Mouse (Mus musculus): Measurements from ENCODE around the gene Rasgrp2. TPM values are rescaled to one million over a fixed set of nuclear protein-coding genes. Genes with fewer than 3 reads are reported as not detected.

The Rasgrp2 gene
- total RNA-seq, 1 experiment = 81.7 TPM

DNA sequence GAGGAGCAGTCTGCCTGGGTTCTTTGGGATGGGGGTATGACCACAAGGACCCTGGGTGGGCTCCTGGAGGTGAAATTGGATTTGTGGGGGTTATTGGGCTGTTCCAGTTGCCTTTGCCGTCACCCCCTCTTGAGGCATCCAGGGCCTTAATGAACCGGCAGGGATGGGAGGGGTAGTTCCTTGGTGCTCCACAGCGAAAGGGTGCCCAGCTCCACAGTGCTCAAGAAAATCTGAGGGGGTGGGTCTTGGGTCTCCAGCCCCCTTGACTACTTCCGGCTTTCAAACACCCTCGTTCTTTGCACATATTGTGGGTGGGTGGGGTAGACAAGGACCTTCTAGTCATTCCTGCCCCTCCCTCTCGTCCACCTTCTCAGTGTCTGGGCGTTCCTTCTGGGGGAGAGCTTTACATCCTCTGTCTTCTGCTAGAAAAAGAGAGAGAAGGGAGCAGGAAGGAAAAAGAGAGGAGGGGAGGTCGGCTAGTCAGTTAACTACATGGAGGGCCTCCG, 20.7 kb downstream of the Rasgrp2 start:
- Histone ChIP-seq H3K27ac (ENCODE audit: insufficient read depth, low read depth, low read length, poor library complexity, severe bottlenecking) (no peak overlapping the region), H3K9me3 (ENCODE audit: control insufficient read depth, insufficient read depth, low read depth, low read length) (no peaks in the 10 kb centered on the region), H3K4me1 (ENCODE audit: control insufficient read depth in 2 of 2, insufficient read depth in 2 of 2, low read length in 2 of 2, poor library complexity in 1 of 2) (peaks cover 7 to 32% of the 10 kb centered on the region in 2 experiments; a peak in 3 of 4 replicates), H3K9ac (ENCODE audit: insufficient read depth, low read depth, low read length, poor library complexity, severe bottlenecking) (no peak overlapping the region), H3K4me3 (ENCODE audit: insufficient read depth in 1 of 2, low read depth in 1 of 2, low read length in 2 of 2, poor library complexity in 1 of 2, severe bottlenecking in 1 of 2) (no peak overlapping the region), H3K36me3 (ENCODE audit: control insufficient read depth, insufficient read depth, low read length, poor library complexity, severe bottlenecking) (no peaks in the 10 kb centered on the region; the same call in 1 of the 2 replicates)
- in situ Hi-C loops (cut with MboI; ENCODE audit: low sequenced_read_pairs in 2 of 2, unreplicated experiment in 2 of 2) = no loop called here
- no peak for DNase-seq (ENCODE audit: low read depth, low spot score)
- TF ChIP-seq CHD2 (IDR thresholded peaks at IDR 0.05; ENCODE audit: low read depth, low read length) (no peak), ZC3H11A (IDR thresholded peaks at IDR 0.05; ENCODE audit: borderline replicate concordance, low read depth, low read length) (no peak), MAFK (IDR thresholded peaks at IDR 0.05; ENCODE audit: insufficient read depth, low read depth, low read length) (no peak), HCFC1 (IDR thresholded peaks at IDR 0.05; ENCODE audit: borderline replicate concordance, insufficient read depth, low read length) (no peak), ZNF384 (IDR thresholded peaks at IDR 0.05; ENCODE audit: low read depth, low read length) (no peak)

DNA sequence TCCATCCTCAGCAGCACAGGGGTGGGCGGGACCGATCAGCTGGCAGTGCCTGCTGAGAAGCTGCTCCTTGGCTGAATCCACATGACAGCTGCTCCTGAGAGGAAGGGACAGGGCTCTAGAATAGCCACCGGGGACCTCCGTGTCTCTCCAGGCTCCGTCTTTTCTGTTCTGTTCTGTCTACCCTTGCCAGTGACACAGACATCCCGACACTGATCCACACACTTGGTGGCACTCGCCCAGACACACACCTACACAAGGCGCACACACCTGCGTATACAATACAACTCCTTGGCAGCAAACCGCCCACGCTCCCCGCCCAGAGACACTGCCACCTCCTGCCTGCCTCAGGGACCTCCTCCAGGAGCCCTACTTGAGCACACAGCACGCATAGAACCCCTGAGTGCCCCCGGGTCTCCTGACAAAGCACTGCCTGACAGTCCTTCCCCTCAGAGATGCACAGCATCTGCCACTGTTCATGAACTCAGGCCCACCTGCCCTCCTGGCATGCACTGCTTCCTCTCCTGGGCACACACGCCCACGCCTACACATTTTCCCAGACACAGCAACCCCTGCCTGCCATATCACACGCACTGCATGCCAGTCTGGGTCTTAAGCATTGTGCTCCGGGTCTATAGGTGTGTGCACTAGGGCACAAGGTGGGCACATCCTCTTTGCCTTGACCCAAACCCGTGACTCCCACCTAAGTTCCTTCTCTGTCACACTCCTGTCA, 21.5 kb downstream of the Rasgrp2 start:
- peaks cover 3 to 26% of the 10 kb centered on the region in 2 experiments; a peak in 2 of 4 replicates for H3K4me1 ChIP-seq (ENCODE audit: control insufficient read depth in 2 of 2, insufficient read depth in 2 of 2, low read length in 2 of 2, poor library complexity in 1 of 2)
- H3K4me3 ChIP-seq (ENCODE audit: insufficient read depth in 1 of 2, low read depth in 1 of 2, low read length in 2 of 2, poor library complexity in 1 of 2, severe bottlenecking in 1 of 2) = no peak overlapping the region
- no peak for DNase-seq (ENCODE audit: low read depth, low spot score)
- TF ChIP-seq HCFC1 (IDR thresholded peaks at IDR 0.05; ENCODE audit: borderline replicate concordance, insufficient read depth, low read length) (no peak), ZNF384 (IDR thresholded peaks at IDR 0.05; ENCODE audit: low read depth, low read length) (no peak), CHD2 (IDR thresholded peaks at IDR 0.05; ENCODE audit: low read depth, low read length) (no peak), ZC3H11A (IDR thresholded peaks at IDR 0.05; ENCODE audit: borderline replicate concordance, low read depth, low read length) (no peak), MAFK (IDR thresholded peaks at IDR 0.05; ENCODE audit: insufficient read depth, low read depth, low read length) (no peak)
- no peaks in the 10 kb centered on the region; the same call in 1 of the 2 replicates for H3K36me3 ChIP-seq (ENCODE audit: control insufficient read depth, insufficient read depth, low read length, poor library complexity, severe bottlenecking)
- no peak overlapping the region for H3K27ac ChIP-seq (ENCODE audit: insufficient read depth, low read depth, low read length, poor library complexity, severe bottlenecking)
- H3K9me3 ChIP-seq (ENCODE audit: control insufficient read depth, insufficient read depth, low read depth, low read length) = no peaks in the 10 kb centered on the region
- no peak overlapping the region for H3K9ac ChIP-seq (ENCODE audit: insufficient read depth, low read depth, low read length, poor library complexity, severe bottlenecking)
- in situ Hi-C loops (cut with MboI; ENCODE audit: low sequenced_read_pairs in 2 of 2, unreplicated experiment in 2 of 2) = no loop called here

DNA sequence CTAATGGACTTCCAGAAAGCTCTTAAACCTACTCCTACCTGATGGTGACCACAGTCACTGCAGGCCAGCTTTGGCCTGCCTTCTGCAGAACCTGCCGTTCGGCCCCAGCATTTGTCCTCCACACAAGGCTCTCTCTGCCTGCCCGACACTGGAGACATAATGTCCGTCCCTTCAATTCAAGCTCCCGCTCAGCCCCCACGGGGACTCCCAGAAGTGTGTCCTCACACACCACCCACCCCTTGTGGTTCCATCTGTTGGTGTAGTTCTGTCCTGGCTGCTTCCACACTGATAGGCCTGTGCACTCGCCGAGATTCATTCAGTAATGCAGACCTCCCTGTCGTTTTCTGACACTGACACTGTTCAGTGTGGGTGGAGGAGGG, 22.1 kb downstream of the Rasgrp2 start:
- H3K36me3 ChIP-seq (ENCODE audit: control insufficient read depth, insufficient read depth, low read length, poor library complexity, severe bottlenecking) = no peaks in the 10 kb centered on the region; the same call in 1 of the 2 replicates
- TF ChIP-seq CHD2 (IDR thresholded peaks at IDR 0.05; ENCODE audit: low read depth, low read length) (no peak), ZC3H11A (IDR thresholded peaks at IDR 0.05; ENCODE audit: borderline replicate concordance, low read depth, low read length) (no peak)
- in situ Hi-C loops (cut with MboI; ENCODE audit: low sequenced_read_pairs in 2 of 2, unreplicated experiment in 2 of 2) = no loop called here
- H3K4me1 ChIP-seq (ENCODE audit: control insufficient read depth in 2 of 2, insufficient read depth in 2 of 2, low read length in 2 of 2, poor library complexity in 1 of 2) = peaks cover 3 to 20% of the 10 kb centered on the region in 2 experiments; a peak in 2 of 4 replicates
- H3K9ac ChIP-seq (ENCODE audit: insufficient read depth, low read depth, low read length, poor library complexity, severe bottlenecking) = no peak overlapping the region
- no peak overlapping the region for H3K27ac ChIP-seq (ENCODE audit: insufficient read depth, low read depth, low read length, poor library complexity, severe bottlenecking)
- no peaks in the 10 kb centered on the region for H3K9me3 ChIP-seq (ENCODE audit: control insufficient read depth, insufficient read depth, low read depth, low read length)
- H3K4me3 ChIP-seq (ENCODE audit: insufficient read depth in 1 of 2, low read depth in 1 of 2, low read length in 2 of 2, poor library complexity in 1 of 2, severe bottlenecking in 1 of 2) = no peak overlapping the region
- no peak for DNase-seq (ENCODE audit: low read depth, low spot score)

DNA sequence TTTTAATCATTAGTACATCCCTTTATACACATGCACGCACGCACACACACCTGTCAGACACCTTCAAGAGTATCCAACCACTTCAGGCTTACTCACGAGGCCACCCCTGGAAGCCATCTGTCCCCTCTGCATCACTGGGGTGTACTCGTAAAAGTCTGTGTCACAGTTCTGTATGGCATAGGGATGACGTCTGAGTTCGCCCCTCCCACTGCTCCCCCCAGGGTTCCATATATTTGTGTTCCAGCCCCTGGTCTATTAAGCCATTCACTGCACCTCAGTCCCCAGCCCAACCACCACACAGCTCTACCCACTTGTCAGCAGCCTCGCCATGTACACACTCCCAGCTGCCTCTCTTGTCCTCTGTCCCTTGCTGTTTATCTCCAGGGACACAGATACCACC, 22.9 kb downstream of the Rasgrp2 start:
- Histone ChIP-seq H3K4me1 (ENCODE audit: control insufficient read depth in 2 of 2, insufficient read depth in 2 of 2, low read length in 2 of 2, poor library complexity in 1 of 2) (peaks cover 0 to 15% of the 10 kb centered on the region in 2 experiments; a peak in 2 of 4 replicates), H3K9me3 (ENCODE audit: control insufficient read depth, insufficient read depth, low read depth, low read length) (no peaks in the 10 kb centered on the region), H3K27ac (ENCODE audit: insufficient read depth, low read depth, low read length, poor library complexity, severe bottlenecking) (no peak overlapping the region), H3K36me3 (ENCODE audit: control insufficient read depth, insufficient read depth, low read length, poor library complexity, severe bottlenecking) (no peaks in the 10 kb centered on the region; the same call in 1 of the 2 replicates), H3K9ac (ENCODE audit: insufficient read depth, low read depth, low read length, poor library complexity, severe bottlenecking) (no peak overlapping the region), H3K4me3 (ENCODE audit: insufficient read depth in 1 of 2, low read depth in 1 of 2, low read length in 2 of 2, poor library complexity in 1 of 2, severe bottlenecking in 1 of 2) (no peak overlapping the region)
- in situ Hi-C loops (cut with MboI; ENCODE audit: low sequenced_read_pairs in 2 of 2, unreplicated experiment in 2 of 2) = no loop called here
- DNase-seq (ENCODE audit: low read depth, low spot score) = no peak
- no peak for TF ChIP-seq MAFK (IDR thresholded peaks at IDR 0.05; ENCODE audit: insufficient read depth, low read depth, low read length)
- TF ChIP-seq HCFC1 (IDR thresholded peaks at IDR 0.05; ENCODE audit: borderline replicate concordance, insufficient read depth, low read length) = no peak
- no peak for TF ChIP-seq ZNF384 (IDR thresholded peaks at IDR 0.05; ENCODE audit: low read depth, low read length)
- no peak for TF ChIP-seq CHD2 (IDR thresholded peaks at IDR 0.05; ENCODE audit: low read depth, low read length)
- no peak for TF ChIP-seq ZC3H11A (IDR thresholded peaks at IDR 0.05; ENCODE audit: borderline replicate concordance, low read depth, low read length)
